Mouse (Mus musculus) lung, embryonic 16.5 days (tissue): Measurements from ENCODE around the gene Cyp2u1. TPM values are rescaled to one million over a fixed set of nuclear protein-coding genes. Genes with fewer than 3 reads are reported as not detected.
A peak's percentile ranks its signal among the peaks of the same experiment; 100 is the strongest.

Experiments
- ATAC-seq: fragments of 200-750 bp; cut with Nextera tagmentation; 2 replicates; pipeline ENCODE4 v1.8.0; 2017; ENCODE audit warnings: low read depth, mild to moderate bottlenecking, moderate library complexity
- H3K27ac ChIP-seq: fragments of 300-500 bp; sonication (generic); 2 replicates; pipeline ENCODE4 v1.5.1; 2014; ENCODE audit warnings: mild to moderate bottlenecking, control low read depth, low read length
- H3K27me3 ChIP-seq: fragments of 300-500 bp; sonication (generic); 2 replicates; pipeline ENCODE4 v1.6.1; 2014; ENCODE audit warnings: low read depth, low read length, mixed read lengths; ENCODE audit not compliant: control insufficient read depth, insufficient read depth
- H3K36me3 ChIP-seq: fragments of 300-500 bp; sonication (generic); 2 replicates; pipeline ENCODE4 v1.6.1; 2014; ENCODE audit warnings: low read length; ENCODE audit not compliant: control insufficient read depth, insufficient read depth
- H3K4me1 ChIP-seq: fragments of 300-500 bp; sonication (generic); replicated peaks from 2 replicates; pipeline ENCODE4 v1.6.1; 2014; ENCODE audit warnings: low read length, mixed read lengths; ENCODE audit not compliant: control insufficient read depth, insufficient read depth
- H3K4me2 ChIP-seq: fragments of 300-500 bp; sonication (generic); 2 replicates; pipeline ENCODE4 v1.6.1; 2014; ENCODE audit warnings: low read depth, low read length, control low read depth
- H3K4me3 ChIP-seq: fragments of 300-500 bp; sonication (generic); 2 replicates; pipeline ENCODE4 v1.5.1; 2014; ENCODE audit warnings: mild to moderate bottlenecking, low read length, control low read depth
- H3K9ac ChIP-seq: fragments of 300-500 bp; sonication (generic); 2 replicates; pipeline ENCODE4 v1.6.1; 2014; ENCODE audit warnings: low read length, control low read depth
- H3K9me3 ChIP-seq: fragments of 300-500 bp; sonication (generic); 2 replicates; pipeline ENCODE4 v1.6.1; 2016; ENCODE audit warnings: low read length; ENCODE audit not compliant: control insufficient read depth
- WGBS: fragments of 180-500 bp; shearing (Covaris S2); extraction: QIAGEN DNeasy Blood & Tissue Kit; methylation state at CpG from one replicate; pipeline ENCODE4 v1.1.7; 2014; 5-methylcytosine and 5-hydroxymethylcytosine counted together
- polyA plus RNA-seq: library from polyadenylated mRNA; unstranded; fragments of >200 nt; fragmentation: Nextera tagmentation; extraction: Ambion mirVana; gene quantifications from 2 replicates; pipeline ENCODE4 v1.2.1, GENCODE M21; 2015

Cyp2u1 gene
- polyA plus RNA-seq, result 1.6 and 2.7 TPM in 2 replicates

GRCm38 (mm10) chr3:131302452-131303319 lies at the start of gene Cyp2u1:
TSS of gene Cyp2u1 (minus strand) at chr3:131303227.
- WGBS, result under 1% methylated on average over 70 of the region's 71 CpGs
- H3K27ac ChIP-seq, result 0 out of 2 replicates have a peak within 1 kb of the TSS, but pooled peaks have one; percentile 49
- no peaks in the 10 kb centered on the region for H3K27me3 ChIP-seq

GRCm38 (mm10) chr3:131350539-131350938 lies 47.5 kb upstream of the Cyp2u1 start:
- Histone ChIP-seq H3K9me3 (no peaks in the 10 kb centered on the region), H3K27me3 (no peaks in the 10 kb centered on the region), H3K27ac (no peak overlapping the region), H3K9ac (no peak overlapping the region), H3K4me3 (no peak overlapping the region), H3K4me2 (no peak overlapping the region), H3K4me1 (no peaks in the 10 kb centered on the region), H3K36me3 (no peaks in the 10 kb centered on the region)
- no peak for ATAC-seq
- WGBS, result 90% methylated on average over 7 of the region's 7 CpGs

More at GRCm38 (mm10) chr3:131302452-131303319, at the start of gene Cyp2u1:
- peak within 1 kb of the TSS; percentile 81 for H3K4me3 ChIP-seq
- peaks cover 7% of the 10 kb centered on the region for H3K4me1 ChIP-seq
- peak within 1 kb of the TSS; percentile 100 for H3K4me2 ChIP-seq
- peak; percentile 97 for ATAC-seq
- no peaks in the 10 kb centered on the region; the same call in 1 of the 2 replicates for H3K9me3 ChIP-seq
- peak within 1 kb of the TSS; percentile 70 for H3K9ac ChIP-seq
- H3K36me3 ChIP-seq, result no peaks in the 10 kb centered on the region

DNA sequence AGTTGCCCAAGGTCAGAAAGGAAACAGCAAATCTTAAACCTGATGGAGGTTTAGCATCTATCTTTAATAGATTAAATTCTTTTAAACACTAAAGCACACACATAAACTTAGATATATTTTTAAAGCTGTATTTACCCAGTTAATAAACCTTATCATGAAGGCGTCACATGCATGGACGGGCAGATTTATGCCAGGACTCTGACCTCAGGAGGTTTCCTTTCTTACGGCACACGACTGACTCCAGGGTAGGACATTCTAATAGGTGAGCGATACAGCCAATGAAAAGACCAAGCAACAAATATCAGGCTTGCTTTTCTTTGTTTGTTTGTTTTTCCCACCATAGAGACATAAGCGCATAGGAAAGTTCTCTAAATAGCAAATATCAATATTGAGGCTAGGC lies 46.0 kb upstream of the Cyp2u1 start:
- Histone ChIP-seq H3K4me3 (no peak overlapping the region), H3K27me3 (no peaks in the 10 kb centered on the region), H3K36me3 (no peaks in the 10 kb centered on the region), H3K9me3 (no peaks in the 10 kb centered on the region), H3K4me2 (no peak overlapping the region), H3K9ac (no peak overlapping the region), H3K27ac (no peak overlapping the region), H3K4me1 (no peaks in the 10 kb centered on the region)
- ATAC-seq, result no peak
- WGBS, result 72% methylated on average over 6 of the region's 6 CpGs

GRCm38 (mm10) chr3:131348579-131348950 lies 45.5 kb upstream of the Cyp2u1 start:
- no peaks in the 10 kb centered on the region for H3K4me1 ChIP-seq
- no peak for ATAC-seq
- H3K4me3 ChIP-seq, result no peak overlapping the region
- no peaks in the 10 kb centered on the region for H3K27me3 ChIP-seq
- WGBS, result 70% methylated on average over 3 of the region's 3 CpGs
- no peak overlapping the region for H3K9ac ChIP-seq
- H3K36me3 ChIP-seq, result no peaks in the 10 kb centered on the region
- H3K9me3 ChIP-seq, result no peaks in the 10 kb centered on the region
- H3K4me2 ChIP-seq, result no peak overlapping the region
- H3K27ac ChIP-seq, result no peak overlapping the region

GRCm38 (mm10) chr3:131347831-131348578 lies 45.0 kb upstream of the Cyp2u1 start:
- no peaks in the 10 kb centered on the region for H3K36me3 ChIP-seq
- no peak for ATAC-seq
- H3K9me3 ChIP-seq, result no peaks in the 10 kb centered on the region
- H3K9ac ChIP-seq, result no peak overlapping the region
- no peak overlapping the region for H3K27ac ChIP-seq
- WGBS, result 49% methylated on average over 6 of the region's 6 CpGs
- no peak overlapping the region for H3K4me3 ChIP-seq
- no peaks in the 10 kb centered on the region for H3K4me1 ChIP-seq
- H3K27me3 ChIP-seq, result no peaks in the 10 kb centered on the region
- H3K4me2 ChIP-seq, result no peak overlapping the region

DNA sequence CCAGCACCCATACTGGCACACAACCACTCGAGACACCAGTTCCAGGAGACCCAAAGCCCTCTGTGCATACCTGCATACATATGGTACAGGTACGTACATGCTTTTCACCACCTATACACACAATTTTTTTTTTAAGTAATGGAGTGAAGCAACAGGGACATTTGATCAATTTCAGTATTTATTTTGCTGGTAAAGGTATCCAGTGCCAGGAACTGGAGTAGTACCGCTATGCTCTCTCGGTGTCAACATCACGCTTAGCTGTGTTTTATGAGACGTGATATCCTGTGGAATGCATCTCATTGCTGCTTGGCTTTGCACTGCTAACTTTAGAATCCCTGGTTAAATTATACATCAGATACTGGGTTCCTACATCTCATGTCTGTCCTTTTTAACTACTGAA lies 42.9 kb upstream of the Cyp2u1 start:
- Histone ChIP-seq H3K27me3 (no peaks in the 10 kb centered on the region), H3K9me3 (no peaks in the 10 kb centered on the region), H3K36me3 (no peaks in the 10 kb centered on the region), H3K4me2 (no peak overlapping the region), H3K4me3 (no peak overlapping the region), H3K27ac (no peak overlapping the region), H3K4me1 (no peaks in the 10 kb centered on the region), H3K9ac (no peak overlapping the region)
- no peak for ATAC-seq
- 89% methylated on average over 6 of the region's 6 CpGs for WGBS

DNA sequence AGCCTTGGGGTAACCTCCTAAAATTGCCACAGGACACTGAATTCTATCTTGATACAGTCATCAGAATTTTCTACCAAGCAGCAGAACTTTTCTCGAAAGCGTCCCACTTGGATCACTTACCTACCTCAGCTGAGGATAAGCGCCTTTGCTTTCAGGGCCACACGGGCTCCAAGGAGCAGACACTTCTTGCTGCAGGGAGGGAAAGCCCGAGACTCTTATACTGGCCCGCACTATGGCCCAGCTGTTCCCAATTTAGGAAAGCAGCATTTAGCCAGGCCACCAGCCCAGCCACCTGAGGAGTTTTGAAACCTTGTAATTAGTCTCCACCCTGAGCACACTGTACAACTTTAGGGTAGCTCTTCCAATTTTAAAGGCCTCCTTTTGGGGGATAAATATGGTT lies 40.3 kb upstream of the Cyp2u1 start:
- Histone ChIP-seq H3K4me1 (no peaks in the 10 kb centered on the region), H3K4me2 (no peak overlapping the region), H3K27me3 (no peaks in the 10 kb centered on the region), H3K9me3 (no peaks in the 10 kb centered on the region), H3K36me3 (no peaks in the 10 kb centered on the region), H3K9ac (no peak overlapping the region), H3K4me3 (no peak overlapping the region), H3K27ac (no peak overlapping the region)
- 70% methylated on average over 6 of the region's 6 CpGs for whole genome bisulfite sequencing
- no peak for ATAC-seq

DNA sequence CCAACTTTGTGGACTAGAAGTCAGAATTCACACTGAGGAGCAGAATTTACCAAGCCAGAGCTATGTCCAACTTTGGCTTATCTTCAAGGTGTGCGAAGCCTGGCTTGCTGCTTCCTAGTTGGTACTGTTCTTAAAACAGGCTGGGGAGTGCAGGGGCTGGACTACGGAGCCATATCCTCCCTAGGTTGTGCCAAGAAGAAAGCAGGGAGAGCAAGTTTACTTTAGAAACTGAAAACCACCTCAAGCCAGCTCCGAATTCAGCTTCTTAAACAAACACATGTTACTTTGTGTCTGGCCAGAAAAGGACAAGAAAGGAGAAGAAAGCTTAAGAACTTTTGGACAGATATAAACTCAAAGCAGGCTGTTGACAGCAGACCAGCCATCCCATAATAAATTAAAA lies 37.9 kb upstream of the Cyp2u1 start:
- Histone ChIP-seq H3K9me3 (no peaks in the 10 kb centered on the region), H3K9ac (no peak overlapping the region)
- peak; percentile 26; the same call in 1 of the 2 replicates for ATAC-seq

GRCm38 (mm10) chr3:131339280-131339679 lies 36.3 kb upstream of the Cyp2u1 start:
- Histone ChIP-seq H3K4me1 (peaks cover 4% of the 10 kb centered on the region; the same call in 1 of the 2 replicates), H3K9me3 (no peaks in the 10 kb centered on the region), H3K36me3 (no peaks in the 10 kb centered on the region), H3K27me3 (no peaks in the 10 kb centered on the region), H3K9ac (no peak overlapping the region), H3K27ac (no peak overlapping the region), H3K4me2 (no peak overlapping the region), H3K4me3 (no peak overlapping the region)
- WGBS, result 77% methylated on average over 4 of the region's 4 CpGs
- ATAC-seq, result no peak

More for the DNA sequence above, 37.9 kb upstream of the Cyp2u1 start:
- 27% methylated on average over 3 of the region's 3 CpGs for WGBS
- no peaks in the 10 kb centered on the region for H3K27me3 ChIP-seq
- no peak overlapping the region for H3K4me3 ChIP-seq
- no peak overlapping the region for H3K4me2 ChIP-seq
- H3K36me3 ChIP-seq, result no peaks in the 10 kb centered on the region
- H3K27ac ChIP-seq, result no peak overlapping the region; the same call in 1 of the 2 replicates
- no peaks in the 10 kb centered on the region for H3K4me1 ChIP-seq
